Mouse (Mus musculus): ENCODE measurements around the gene Nup205. TPM values are rescaled to one million over a fixed set of nuclear protein-coding genes. Genes with fewer than 3 reads are reported as not detected.

The Nup205 gene
- polyA plus RNA-seq, 1 experiment from 2014 or later = 7.2 TPM

- no peaks in the 10 kb centered on the region for H3K4me1 ChIP-seq (replicated peaks; ENCODE audit: control insufficient read depth, insufficient read depth)
- no peaks in the 10 kb centered on the region for H3K27me3 ChIP-seq (ENCODE audit: control insufficient read depth, insufficient read depth, low read length)
- H3K9me3 ChIP-seq (ENCODE audit: control insufficient read depth, low read length) = no peaks in the 10 kb centered on the region
- no peak overlapping the region for H3K9ac ChIP-seq (ENCODE audit: low read length)
- 74% methylated on average over 1 of the region's 1 CpGs for WGBS
- H3K27ac ChIP-seq (replicated peaks) = no peak overlapping the region
- DNase-seq (ENCODE audit: low spot score) (no peak), ATAC-seq (ENCODE audit: low FRiP score, low TSS enrichment) (no peak)
- no peak overlapping the region for H3K4me2 ChIP-seq (replicated peaks; ENCODE audit: low read depth)
- TF ChIP-seq EP300 (optimal IDR thresholded peaks at IDR 0.05) = no peak
- TF ChIP-seq CTCF (IDR thresholded peaks at IDR 0.05; ENCODE audit: low read depth) = peak; percentile 57
- H3K4me3 ChIP-seq (ENCODE audit: low read depth, low read length) = no peak overlapping the region
- H3K36me3 ChIP-seq (ENCODE audit: control insufficient read depth, insufficient read depth, low read length) = peaks cover 12% of the 10 kb centered on the region; the same call in 1 of the 2 replicates
These were observed 52.2 kb downstream of the Nup205 start for GRCm38 (mm10) chr6:35229415-35229814.

GRCm38 (mm10) chr6:35236108-35236785 lies 59.0 kb downstream of the Nup205 start:
- Histone ChIP-seq H3K4me2 (replicated peaks; ENCODE audit: low read depth) (no peak overlapping the region), H3K27ac (replicated peaks) (no peak overlapping the region), H3K9me3 (ENCODE audit: control insufficient read depth, low read length) (no peaks in the 10 kb centered on the region), H3K27me3 (ENCODE audit: control insufficient read depth, insufficient read depth, low read length) (no peaks in the 10 kb centered on the region), H3K36me3 (ENCODE audit: control insufficient read depth, insufficient read depth, low read length) (peaks cover 15% of the 10 kb centered on the region; the same call in 1 of the 2 replicates), H3K4me1 (replicated peaks; ENCODE audit: control insufficient read depth, insufficient read depth) (no peaks in the 10 kb centered on the region), H3K9ac (ENCODE audit: low read length) (no peak overlapping the region), H3K4me3 (ENCODE audit: low read depth, low read length) (no peak overlapping the region)
- WGBS = 68% methylated on average over 9 of the region's 9 CpGs
- DNase-seq (ENCODE audit: low spot score) (no peak), ATAC-seq (ENCODE audit: low FRiP score, low TSS enrichment) (no peak)
- TF ChIP-seq EP300 (optimal IDR thresholded peaks at IDR 0.05) = no peak
- no peak for TF ChIP-seq CTCF (IDR thresholded peaks at IDR 0.05; ENCODE audit: low read depth)

- WGBS = 97% methylated on average over 4 of the region's 4 CpGs
- H3K36me3 ChIP-seq (ENCODE audit: control insufficient read depth, insufficient read depth, low read length) = peaks cover 22% of the 10 kb centered on the region
- H3K4me1 ChIP-seq (replicated peaks; ENCODE audit: control insufficient read depth, insufficient read depth) = no peaks in the 10 kb centered on the region
- H3K9me3 ChIP-seq (ENCODE audit: control insufficient read depth, low read length) = no peaks in the 10 kb centered on the region
- H3K27me3 ChIP-seq (ENCODE audit: control insufficient read depth, insufficient read depth, low read length) = no peaks in the 10 kb centered on the region
- ATAC-seq (ENCODE audit: low FRiP score, low TSS enrichment) (no peak), DNase-seq (ENCODE audit: low spot score) (no peak)
- H3K4me2 ChIP-seq (replicated peaks; ENCODE audit: low read depth) = no peak overlapping the region
- no peak overlapping the region for H3K9ac ChIP-seq (ENCODE audit: low read length)
- no peak overlapping the region for H3K27ac ChIP-seq (replicated peaks)
- H3K4me3 ChIP-seq (ENCODE audit: low read depth, low read length) = no peak overlapping the region
- TF ChIP-seq CTCF (IDR thresholded peaks at IDR 0.05; ENCODE audit: low read depth) (peak; percentile 42), EP300 (optimal IDR thresholded peaks at IDR 0.05) (no peak)
These were observed 66.0 kb downstream of the Nup205 start for GRCm38 (mm10) chr6:35243252-35243651.

- 0 out of 2 replicates have a peak, but pooled peaks have one; percentile 29 for ATAC-seq (ENCODE audit: low FRiP score, low TSS enrichment)
- H3K4me2 ChIP-seq (replicated peaks; ENCODE audit: low read depth) = no peak overlapping the region
- WGBS = 67% methylated on average over 9 of the region's 9 CpGs
- no peak overlapping the region for H3K4me3 ChIP-seq (ENCODE audit: low read depth, low read length)
- no peaks in the 10 kb centered on the region for H3K9me3 ChIP-seq (ENCODE audit: control insufficient read depth, low read length)
- H3K36me3 ChIP-seq (ENCODE audit: control insufficient read depth, insufficient read depth, low read length) = peaks cover 22% of the 10 kb centered on the region
- no peak for DNase-seq (ENCODE audit: low spot score)
- no peak overlapping the region for H3K9ac ChIP-seq (ENCODE audit: low read length)
- no peaks in the 10 kb centered on the region for H3K4me1 ChIP-seq (replicated peaks; ENCODE audit: control insufficient read depth, insufficient read depth)
- TF ChIP-seq CTCF (IDR thresholded peaks at IDR 0.05; ENCODE audit: low read depth) = no peak
- no peak for TF ChIP-seq EP300 (optimal IDR thresholded peaks at IDR 0.05)
- no peaks in the 10 kb centered on the region for H3K27me3 ChIP-seq (ENCODE audit: control insufficient read depth, insufficient read depth, low read length)
- no peak overlapping the region for H3K27ac ChIP-seq (replicated peaks)
These were observed 66.8 kb downstream of the Nup205 start for GRCm38 (mm10) chr6:35243989-35244388.

GRCm38 (mm10) chr6:35245086-35245485 lies 67.9 kb downstream of the Nup205 start:
- Histone ChIP-seq H3K9ac (ENCODE audit: low read length) (no peak overlapping the region), H3K4me2 (replicated peaks; ENCODE audit: low read depth) (no peak overlapping the region), H3K4me1 (replicated peaks; ENCODE audit: control insufficient read depth, insufficient read depth) (no peaks in the 10 kb centered on the region), H3K36me3 (ENCODE audit: control insufficient read depth, insufficient read depth, low read length) (peaks cover 20% of the 10 kb centered on the region), H3K27ac (replicated peaks) (no peak overlapping the region), H3K4me3 (ENCODE audit: low read depth, low read length) (no peak overlapping the region), H3K27me3 (ENCODE audit: control insufficient read depth, insufficient read depth, low read length) (no peaks in the 10 kb centered on the region), H3K9me3 (ENCODE audit: control insufficient read depth, low read length) (no peaks in the 10 kb centered on the region)
- WGBS = 54% methylated on average over 5 of the region's 5 CpGs
- no peak for TF ChIP-seq EP300 (optimal IDR thresholded peaks at IDR 0.05)
- TF ChIP-seq CTCF (IDR thresholded peaks at IDR 0.05; ENCODE audit: low read depth) = peak; percentile 73
- no peak for DNase-seq (ENCODE audit: low spot score)
- no peak for ATAC-seq (ENCODE audit: low FRiP score, low TSS enrichment)

- Histone ChIP-seq H3K27ac (replicated peaks) (peak overlapping the region; percentile 50; the same call in 1 of the 2 replicates), H3K36me3 (ENCODE audit: control insufficient read depth, insufficient read depth, low read length) (0 out of 2 replicates have a peak, but pooled peaks cover 2% of the 10 kb centered on the region), H3K9me3 (ENCODE audit: control insufficient read depth, low read length) (no peaks in the 10 kb centered on the region), H3K4me1 (replicated peaks; ENCODE audit: control insufficient read depth, insufficient read depth) (peaks cover 14% of the 10 kb centered on the region), H3K4me3 (ENCODE audit: low read depth, low read length) (no peak overlapping the region), H3K9ac (ENCODE audit: low read length) (0 out of 2 replicates have a peak overlapping the region, but pooled peaks have one; percentile 2), H3K27me3 (ENCODE audit: control insufficient read depth, insufficient read depth, low read length) (no peaks in the 10 kb centered on the region), H3K4me2 (replicated peaks; ENCODE audit: low read depth) (peak overlapping the region; percentile 69; the same call in 1 of the 2 replicates)
- TF ChIP-seq CTCF (IDR thresholded peaks at IDR 0.05; ENCODE audit: low read depth) (no peak), EP300 (optimal IDR thresholded peaks at IDR 0.05) (no peak)
- peak; percentile 27 for DNase-seq (ENCODE audit: low spot score)
- ATAC-seq (ENCODE audit: low FRiP score, low TSS enrichment) = peak; percentile 56
- 66% methylated on average over 17 of the region's 17 CpGs for WGBS
These were observed 74.7 kb downstream of the Nup205 start for GRCm38 (mm10) chr6:35251807-35252476.

Data from stomach, postnatal 0 days (tissue).